Mouse (Mus musculus) mouse trophoblast stem cell (cell line): ENCODE data around the gene Cyp26a1.

Experiments used
- in situ Hi-C, 2 experiments: fragments of 300-500 bp; cut with MseI, MboI; formaldehyde crosslinking; loops; 2 replicates in 1 of 2; 3 replicates in 1 of 2; pipeline ENCODE4 v1.15.1; 2025

Cyp26a1 gene

GRCm38 (mm10) chr19:37697651-37698272 is at the start of gene Cyp26a1:
Cyp26a1 (plus strand) TSS chr19:37697798.
- in situ Hi-C loops: no loop called here

GRCm38 (mm10) chr19:37647994-37648393 is 49.6 kb upstream of the Cyp26a1 start:
- in situ Hi-C loops: no loop called here

- in situ Hi-C loops: no loop called here
These were observed 47.1 kb upstream of the Cyp26a1 start for GRCm38 (mm10) chr19:37650526-37650925.

GRCm38 (mm10) chr19:37654012-37654411 is 43.6 kb upstream of the Cyp26a1 start:
- in situ Hi-C loops: no loop called here

GRCm38 (mm10) chr19:37656441-37656840 is 41.2 kb upstream of the Cyp26a1 start:
- in situ Hi-C loops: no loop called here

- in situ Hi-C loops: no loop called here
These were observed 32.3 kb upstream of the Cyp26a1 start for GRCm38 (mm10) chr19:37665256-37665655.

- in situ Hi-C loops: no loop called here
These were observed 29.6 kb upstream of the Cyp26a1 start for GRCm38 (mm10) chr19:37667855-37668594.

- in situ Hi-C loops: no loop called here
These were observed 28.9 kb upstream of the Cyp26a1 start for GRCm38 (mm10) chr19:37668657-37669056.

- in situ Hi-C loops: no loop called here
These were observed 28.1 kb upstream of the Cyp26a1 start for GRCm38 (mm10) chr19:37669486-37669885.

- in situ Hi-C loops: no loop called here
These were observed 24.2 kb upstream of the Cyp26a1 start for GRCm38 (mm10) chr19:37673393-37673792.

GRCm38 (mm10) chr19:37685281-37685680 is 12.3 kb upstream of the Cyp26a1 start, which contains the start of gene Cyp26c1:
Cyp26c1 (plus strand) TSS chr19:37685581.
- in situ Hi-C loops: no loop called here

GRCm38 (mm10) chr19:37686347-37686746 is 11.3 kb upstream of the Cyp26a1 start:
- in situ Hi-C loops: no loop called here

GRCm38 (mm10) chr19:37686941-37687850 is 10.4 kb upstream of the Cyp26a1 start:
- in situ Hi-C loops: no loop called here

GRCm38 (mm10) chr19:37689478-37689877 is 8.1 kb upstream of the Cyp26a1 start:
- in situ Hi-C loops: no loop called here

GRCm38 (mm10) chr19:37690716-37691115 is 6.9 kb upstream of the Cyp26a1 start:
- in situ Hi-C loops: no loop called here

GRCm38 (mm10) chr19:37692879-37693278 is 4.7 kb upstream of the Cyp26a1 start:
- in situ Hi-C loops: no loop called here

- in situ Hi-C loops: no loop called here
These were observed 2.5 kb upstream of the Cyp26a1 start for GRCm38 (mm10) chr19:37695146-37695545.

- in situ Hi-C loops: no loop called here
These were observed 1.6 kb upstream of the Cyp26a1 start for GRCm38 (mm10) chr19:37695762-37696602.

- in situ Hi-C loops: no loop called here
These were observed 829 bp upstream of the Cyp26a1 start for GRCm38 (mm10) chr19:37696603-37697334.

GRCm38 (mm10) chr19:37697335-37697636 is 312 bp upstream of the Cyp26a1 start:
- in situ Hi-C loops: no loop called here
